Mouse (Mus musculus): ENCODE results near the gene Panx1.

- no peak for TF ChIP-seq CTCF (conservative IDR thresholded peaks at IDR 0.05; ENCODE audit: low read length)
- TF ChIP-seq NANOG (IDR thresholded peaks at IDR 0.05; ENCODE audit: borderline replicate concordance, low read length) = no peak
- TF ChIP-seq POU5F1 (IDR thresholded peaks at IDR 0.05; ENCODE audit: borderline replicate concordance, low read length) = no peak
Observed at GRCm38 (mm10) chr9:15021156-15021555, 24.1 kb downstream of the Panx1 start.

Measured in E14TG2a.4 (cell line).